In the genomic region with DNA sequence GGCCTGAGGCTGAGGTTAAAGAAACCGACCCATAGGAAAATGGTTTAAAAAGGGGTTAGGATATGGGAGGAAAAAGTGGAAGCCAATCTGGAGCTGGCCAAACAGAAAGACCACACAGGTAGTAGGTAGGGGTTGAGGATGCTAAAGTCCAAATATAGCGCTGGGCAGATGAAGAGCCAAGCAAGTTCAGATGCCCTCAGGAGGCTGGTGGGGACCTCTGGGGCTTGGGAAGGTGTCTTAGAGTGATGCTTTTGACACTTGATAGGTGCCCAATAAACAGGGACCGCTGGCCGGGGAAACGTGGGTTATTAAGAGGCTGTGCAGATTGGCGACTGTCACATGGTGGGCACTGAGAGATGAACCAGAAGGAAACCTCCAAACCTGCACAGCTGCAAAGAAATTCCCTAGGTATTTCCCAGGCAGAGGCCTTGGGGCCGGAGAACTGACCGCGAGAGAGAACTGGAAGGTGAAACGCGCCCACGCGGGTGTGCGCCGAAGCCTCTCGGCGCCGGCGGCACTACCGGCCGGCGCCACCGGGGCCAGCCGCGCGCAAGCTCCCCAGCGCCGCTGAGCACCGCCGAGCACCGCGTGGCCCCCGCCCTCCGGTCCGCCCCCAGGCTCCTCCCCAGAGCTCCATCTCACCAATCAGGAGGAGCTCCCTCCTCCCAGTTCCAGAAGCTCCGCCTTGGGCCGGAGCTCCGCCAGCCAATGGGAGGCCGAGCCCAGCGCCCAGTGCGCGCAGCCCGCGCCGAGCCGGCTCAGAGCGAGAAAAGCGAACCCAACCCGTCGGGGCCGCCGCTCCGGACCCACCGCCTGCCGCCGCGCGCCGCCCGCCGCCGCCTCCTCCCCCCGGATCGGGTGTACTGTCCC, we compare ENCODE assay signal across 8 mouse cellular contexts. TPM values are rescaled to one million over a fixed set of nuclear protein-coding genes. Genes with fewer than 3 reads are reported as not detected.
DNase-seq lines count a peak whose midpoint lies in the region; ATAC-seq lines count a peak whose summit lies in the region.

A gene (plus strand): TSS at position 761 of the 870 bp plus-strand sequence.

- H3K27ac ChIP-seq in forebrain, embryonic 13.5 days: no peak within 1 kb of the TSS
- no peak within 1 kb of the TSS for H3K27ac ChIP-seq in liver, embryonic 15.5 days (replicated peaks)
- H3K27ac ChIP-seq in neural tube, embryonic 11.5 days (ENCODE audit: low read depth, low read length): no peak within 1 kb of the TSS
- H3K27ac ChIP-seq in stomach, embryonic 16.5 days (ENCODE audit: low read length): peak within 1 kb of the TSS; percentile 30; the same call in 1 of the 2 replicates

- H3K4me3 ChIP-seq in forebrain, embryonic 13.5 days: peak within 1 kb of the TSS; percentile 61
- H3K4me3 ChIP-seq in liver, embryonic 15.5 days (replicated peaks): peak within 1 kb of the TSS; percentile 67
- H3K4me3 ChIP-seq in neural tube, embryonic 11.5 days (ENCODE audit: low read depth, low read length): peak within 1 kb of the TSS; percentile 65
- H3K4me3 ChIP-seq in stomach, embryonic 16.5 days (replicated peaks; ENCODE audit: low read length): peak within 1 kb of the TSS; percentile 66

- intact Hi-C loops in heart, postnatal 10 days (cut with DNase I): loop anchor here (5.0 kb wide), 1 partner anchor 74 kb away; a partner anchor contains a TSS

- 0 out of 2 replicates have a peak, but pooled peaks cover 4% of the 10 kb centered on the region for H3K4me1 ChIP-seq in forebrain, embryonic 13.5 days
- peaks cover 12% of the 10 kb centered on the region for H3K4me1 ChIP-seq in liver, embryonic 15.5 days (replicated peaks)
- H3K4me1 ChIP-seq in neural tube, embryonic 11.5 days (ENCODE audit: control insufficient read depth, insufficient read depth, low read length): no peaks in the 10 kb centered on the region
- H3K4me1 ChIP-seq in stomach, embryonic 16.5 days (ENCODE audit: control insufficient read depth, insufficient read depth, low read length): peaks cover 7% of the 10 kb centered on the region

- H3K27me3 ChIP-seq in forebrain, embryonic 13.5 days: peaks cover 40% of the 10 kb centered on the region
- peaks cover 67% of the 10 kb centered on the region for H3K27me3 ChIP-seq in liver, embryonic 15.5 days
- peaks cover 19% of the 10 kb centered on the region for H3K27me3 ChIP-seq in neural tube, embryonic 11.5 days (ENCODE audit: control insufficient read depth, insufficient read depth, low read length)
- H3K27me3 ChIP-seq in stomach, embryonic 16.5 days (ENCODE audit: control insufficient read depth, insufficient read depth, low read length): peaks cover 7% of the 10 kb centered on the region; the same call in 1 of the 2 replicates

- H3K9me3 ChIP-seq in forebrain, embryonic 13.5 days (replicated peaks): no peaks in the 10 kb centered on the region
- H3K9me3 ChIP-seq in liver, embryonic 15.5 days (replicated peaks): no peaks in the 10 kb centered on the region
- no peaks in the 10 kb centered on the region for H3K9me3 ChIP-seq in neural tube, embryonic 11.5 days (ENCODE audit: control insufficient read depth, low read length)
- no peaks in the 10 kb centered on the region for H3K9me3 ChIP-seq in stomach, embryonic 16.5 days (replicated peaks; ENCODE audit: control insufficient read depth, low read length)

- H3K36me3 ChIP-seq in forebrain, embryonic 13.5 days (ENCODE audit: poor library complexity, severe bottlenecking): no peaks in the 10 kb centered on the region
- H3K36me3 ChIP-seq in liver, embryonic 15.5 days (replicated peaks): no peaks in the 10 kb centered on the region
- no peaks in the 10 kb centered on the region for H3K36me3 ChIP-seq in neural tube, embryonic 11.5 days (ENCODE audit: control insufficient read depth, insufficient read depth, low read length)
- no peaks in the 10 kb centered on the region for H3K36me3 ChIP-seq in stomach, embryonic 16.5 days (ENCODE audit: control insufficient read depth, insufficient read depth, low read length)

- peak; percentile 89 for DNase-seq in ES-CJ7 (ENCODE audit: low read depth, low spot score)
- DNase-seq in heart, postnatal 10 days: peak; percentile 94 to 96
- DNase-seq in kidney, postnatal 4 days: peak; percentile 92 to 96
- DNase-seq in neural tube, embryonic 11.5 days (ENCODE audit: low spot score): peak; percentile 95

- peak within 1 kb of the TSS; percentile 68 for H3K4me2 ChIP-seq in forebrain, embryonic 13.5 days
- peak within 1 kb of the TSS; percentile 95 for H3K4me2 ChIP-seq in liver, embryonic 15.5 days
- H3K4me2 ChIP-seq in neural tube, embryonic 11.5 days (ENCODE audit: low read depth): peak within 1 kb of the TSS; percentile 74
- H3K4me2 ChIP-seq in stomach, embryonic 16.5 days (ENCODE audit: low read depth, low read length): peak within 1 kb of the TSS; percentile 61

- ATAC-seq in cerebellum, adult (ENCODE audit: insufficient number of reproducible peaks, low FRiP score, low TSS enrichment): peak; percentile 97
- ATAC-seq in forebrain, embryonic 13.5 days: peak; percentile 100
- ATAC-seq in liver, embryonic 15.5 days (ENCODE audit: insufficient read depth): peak; percentile 99
- ATAC-seq in neural tube, embryonic 11.5 days (ENCODE audit: insufficient read depth, low FRiP score, low TSS enrichment): peak; percentile 99
- peak; percentile 100 for ATAC-seq in stomach, embryonic 16.5 days (ENCODE audit: insufficient read depth, low FRiP score)

- 2% methylated on average over 59 of the region's 64 CpGs for WGBS in forebrain, embryonic 13.5 days
- WGBS in liver, embryonic 15.5 days (ENCODE audit: insufficient replicate concordance): 3% methylated on average over 62 of the region's 64 CpGs
- WGBS in neural tube, embryonic 11.5 days: 2% methylated on average over 59 of the region's 64 CpGs
- WGBS in stomach, embryonic 16.5 days: 2% methylated on average over 57 of the region's 64 CpGs

- peak within 1 kb of the TSS; percentile 59 for H3K9ac ChIP-seq in forebrain, embryonic 13.5 days
- peak within 1 kb of the TSS; percentile 65 for H3K9ac ChIP-seq in liver, embryonic 15.5 days
- H3K9ac ChIP-seq in neural tube, embryonic 11.5 days (ENCODE audit: low read length): peak within 1 kb of the TSS; percentile 45
- peak within 1 kb of the TSS; percentile 74 for H3K9ac ChIP-seq in stomach, embryonic 16.5 days (ENCODE audit: low read length)

RNA-seq across cellular contexts. Expression of the gene that starts here (rescaled TPM):
- 0.54 and 0.84 TPM in 2 replicates for polyA plus RNA-seq in forebrain, embryonic 13.5 days (2015; fragmentation: Nextera tagmentation; extraction: Ambion mirVana)
- under 1 TPM; 0.22 to 0.65 TPM for total RNA-seq in heart, postnatal 10 days (2021)
- 0.48 and 0.60 TPM in 2 replicates for polyA plus RNA-seq in liver, embryonic 15.5 days (2015; fragmentation: Nextera tagmentation; extraction: Ambion mirVana)
- polyA plus RNA-seq in neural tube, embryonic 11.5 days (2014; fragmentation: Nextera tagmentation; extraction: Ambion mirVana): 0.51 and 0.61 TPM in 2 replicates
- 16.3 and 26.5 TPM in 2 replicates for polyA plus RNA-seq in stomach, embryonic 16.5 days (2015; fragmentation: Nextera tagmentation; extraction: Ambion mirVana)

Comparison
In these comparisons a context has a peak if more than half of its experiments do, and no peak if none do; other contexts are left out.
1. Peak in ATAC-seq, H3K4me3 ChIP-seq, H3K9ac ChIP-seq and H3K4me2 ChIP-seq in forebrain, embryonic 13.5 days; RNA of the gene not detected or under 1 TPM.
2. Peak in DNase-seq in heart, postnatal 10 days; RNA of the gene not detected or under 1 TPM.
3. Peak in ATAC-seq, H3K4me3 ChIP-seq, H3K9ac ChIP-seq and H3K4me2 ChIP-seq in liver, embryonic 15.5 days; RNA of the gene not detected or under 1 TPM.
4. Peak in DNase-seq, ATAC-seq, H3K4me3 ChIP-seq, H3K9ac ChIP-seq and H3K4me2 ChIP-seq in neural tube, embryonic 11.5 days; RNA of the gene not detected or under 1 TPM.